Mouse (Mus musculus) stomach, embryonic 14.5 days (tissue): ENCODE measurements at regions not wholly inside any gene's neighbourhood (a gene's known extent, or its start where the extent isn't known, plus 50 kb on each side); places are given as distances from the start of the nearest gene placed in this dataset.

Source experiments
- ATAC-seq: fragments of 200-750 bp; cut with Nextera tagmentation; 2 replicates; pipeline ENCODE4 v1.8.0; 2017; ENCODE audit warnings: low read depth, moderate TSS enrichment; ENCODE audit not compliant: insufficient number of reproducible peaks, insufficient read depth, low FRiP score
- H3K27ac ChIP-seq: fragments of 300-500 bp; sonication (generic); 2 replicates; pipeline ENCODE4 v1.5.1; 2014; ENCODE audit warnings: mild to moderate bottlenecking, low read length, moderate library complexity, mixed read lengths
- H3K27me3 ChIP-seq: fragments of 300-500 bp; sonication (generic); 2 replicates; pipeline ENCODE4 v1.6.1; 2014; ENCODE audit warnings: low read length, control low read depth, mixed read lengths; ENCODE audit not compliant: control insufficient read depth, insufficient read depth
- H3K36me3 ChIP-seq: fragments of 300-500 bp; sonication (generic); 2 replicates; pipeline ENCODE4 v1.6.1; 2014; ENCODE audit warnings: mild to moderate bottlenecking, control low read depth, low read length, moderate library complexity, mixed read lengths; ENCODE audit not compliant: control insufficient read depth, insufficient read depth
- H3K4me1 ChIP-seq: fragments of 300-500 bp; sonication (generic); 2 replicates; pipeline ENCODE4 v1.6.1; 2014; ENCODE audit warnings: low read length, control low read depth, mixed read lengths; ENCODE audit not compliant: control insufficient read depth, insufficient read depth
- H3K4me2 ChIP-seq: fragments of 300-500 bp; sonication (generic); replicated peaks from 2 replicates; pipeline ENCODE4 v1.6.1; 2014; ENCODE audit warnings: low read depth, low read length, control low read depth
- H3K4me3 ChIP-seq: fragments of 300-500 bp; sonication (generic); 2 replicates; pipeline ENCODE4 v1.5.1; 2014; ENCODE audit warnings: low read depth, low read length, control low read depth
- H3K9ac ChIP-seq: fragments of 300-500 bp; sonication (generic); replicated peaks from 2 replicates; pipeline ENCODE4 v1.6.1; 2014; ENCODE audit warnings: low read depth, mild to moderate bottlenecking, control low read depth, low read length, moderate library complexity, mixed read lengths
- H3K9me3 ChIP-seq: fragments of 300-500 bp; sonication (generic); 2 replicates; pipeline ENCODE4 v1.6.1; 2016; ENCODE audit warnings: low read depth, low read length, control low read depth; ENCODE audit not compliant: control insufficient read depth
- WGBS: fragments of 180-500 bp; shearing (Covaris S2); extraction: QIAGEN DNeasy Blood & Tissue Kit; methylation state at CpG from one replicate; pipeline ENCODE4 v1.1.7; 2014; 5-methylcytosine and 5-hydroxymethylcytosine counted together

DNA sequence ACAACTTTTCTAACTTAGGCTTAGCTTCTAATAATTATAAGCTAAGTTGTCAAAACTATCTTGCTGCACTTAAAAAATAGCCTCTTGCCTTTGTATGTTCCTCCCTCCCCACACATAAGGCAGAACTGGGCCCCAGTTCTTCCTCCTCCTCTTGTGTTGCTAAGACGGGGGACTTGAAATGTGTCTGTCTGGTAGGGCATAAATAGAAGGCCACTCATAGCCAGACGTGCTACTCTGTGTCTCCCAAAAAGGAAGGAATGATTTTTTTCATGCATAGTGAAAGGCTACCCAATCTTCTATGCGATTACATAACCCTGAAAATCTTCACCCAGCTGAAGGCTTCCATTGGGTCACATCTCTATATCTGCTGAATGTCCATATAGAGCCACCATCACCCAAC lies 183.5 kb downstream of the Hsfy2 start:
- Histone ChIP-seq H3K36me3 (no peaks in the 10 kb centered on the region), H3K9me3 (no peaks in the 10 kb centered on the region), H3K4me3 (no peak overlapping the region), H3K9ac (no peak overlapping the region), H3K27ac (no peak overlapping the region), H3K27me3 (no peaks in the 10 kb centered on the region), H3K4me1 (no peaks in the 10 kb centered on the region), H3K4me2 (no peak overlapping the region)
- ATAC-seq: no peak
- 72% methylated on average over 3 of the region's 3 CpGs for WGBS

GRCm38 (mm10) chr1:56442835-56443234 lies 194.4 kb downstream of the Hsfy2 start:
- Histone ChIP-seq H3K27ac (no peak overlapping the region), H3K27me3 (no peaks in the 10 kb centered on the region), H3K9me3 (no peaks in the 10 kb centered on the region), H3K4me1 (no peaks in the 10 kb centered on the region), H3K36me3 (no peaks in the 10 kb centered on the region), H3K4me3 (no peak overlapping the region), H3K9ac (no peak overlapping the region), H3K4me2 (no peak overlapping the region)
- no peak for ATAC-seq
- 71% methylated on average over 1 of the region's 1 CpGs for whole genome bisulfite sequencing

GRCm38 (mm10) chr1:56406786-56407185 lies 230.4 kb downstream of the Hsfy2 start:
- H3K4me1 ChIP-seq: no peaks in the 10 kb centered on the region
- no peak overlapping the region for H3K9ac ChIP-seq
- no peaks in the 10 kb centered on the region for H3K27me3 ChIP-seq
- whole genome bisulfite sequencing: 90% methylated on average over 1 of the region's 1 CpGs
- no peak for ATAC-seq
- H3K27ac ChIP-seq: no peak overlapping the region
- H3K36me3 ChIP-seq: no peaks in the 10 kb centered on the region
- H3K4me2 ChIP-seq: no peak overlapping the region
- no peaks in the 10 kb centered on the region for H3K9me3 ChIP-seq
- no peak overlapping the region for H3K4me3 ChIP-seq

GRCm38 (mm10) chr1:56403351-56403750 lies 233.9 kb downstream of the Hsfy2 start:
- Histone ChIP-seq H3K27me3 (no peaks in the 10 kb centered on the region), H3K36me3 (no peaks in the 10 kb centered on the region), H3K4me3 (no peak overlapping the region), H3K9ac (no peak overlapping the region), H3K4me1 (no peaks in the 10 kb centered on the region), H3K9me3 (no peaks in the 10 kb centered on the region), H3K27ac (no peak overlapping the region), H3K4me2 (no peak overlapping the region)
- WGBS: 75% methylated on average over 2 of the region's 2 CpGs
- no peak for ATAC-seq

DNA sequence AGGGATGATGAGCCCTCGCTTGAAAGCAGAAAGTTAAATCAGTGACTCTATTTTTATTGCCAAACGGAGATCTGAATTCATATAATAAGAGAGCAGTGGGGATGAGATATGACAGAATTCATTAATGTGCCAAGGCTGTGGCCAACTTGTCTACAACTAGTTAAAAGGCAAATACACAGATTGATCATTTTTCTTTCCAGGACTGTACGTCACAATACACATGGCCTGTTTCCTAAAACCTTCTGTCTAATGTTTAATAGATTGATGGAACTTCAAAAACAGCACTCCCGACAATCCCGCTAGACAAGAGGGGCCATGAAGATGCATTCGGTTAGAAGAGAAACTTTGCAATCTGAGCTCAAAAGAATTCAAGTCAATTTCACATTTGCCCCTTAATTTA lies 241.4 kb downstream of the Hsfy2 start:
- no peak for ATAC-seq
- no peak overlapping the region for H3K4me3 ChIP-seq
- H3K36me3 ChIP-seq: no peaks in the 10 kb centered on the region
- H3K9me3 ChIP-seq: no peaks in the 10 kb centered on the region
- H3K4me2 ChIP-seq: no peak overlapping the region
- no peak overlapping the region for H3K9ac ChIP-seq
- WGBS: 62% methylated on average over 6 of the region's 6 CpGs
- H3K27ac ChIP-seq: no peak overlapping the region
- H3K27me3 ChIP-seq: no peaks in the 10 kb centered on the region
- H3K4me1 ChIP-seq: no peaks in the 10 kb centered on the region

GRCm38 (mm10) chr1:56387086-56387485 lies 250.1 kb downstream of the Hsfy2 start:
- Histone ChIP-seq H3K36me3 (no peaks in the 10 kb centered on the region), H3K4me2 (no peak overlapping the region), H3K4me3 (no peak overlapping the region), H3K4me1 (no peaks in the 10 kb centered on the region), H3K27ac (no peak overlapping the region), H3K9ac (no peak overlapping the region), H3K27me3 (no peaks in the 10 kb centered on the region), H3K9me3 (no peaks in the 10 kb centered on the region)
- 65% methylated on average over 6 of the region's 6 CpGs for WGBS
- no peak for ATAC-seq

DNA sequence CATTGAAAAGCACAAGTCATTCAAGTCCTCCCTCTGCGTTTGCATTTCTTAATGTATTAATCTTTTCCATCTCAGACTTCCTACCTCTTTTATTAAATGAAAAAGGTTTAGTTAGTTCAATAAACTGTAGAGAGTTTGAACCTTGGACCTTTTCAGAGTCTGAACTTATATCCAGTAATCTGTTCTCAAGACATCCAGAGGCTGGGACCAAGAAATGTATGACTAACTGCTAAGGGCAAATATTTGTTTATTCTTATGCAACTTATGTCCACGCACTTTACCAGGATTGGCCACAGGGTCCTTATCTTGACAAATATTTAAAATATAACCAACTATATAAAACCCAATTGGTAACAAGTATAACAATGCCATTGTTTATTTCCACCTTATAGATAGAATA lies 270.9 kb downstream of the Hsfy2 start:
- no peaks in the 10 kb centered on the region for H3K4me1 ChIP-seq
- no peaks in the 10 kb centered on the region for H3K27me3 ChIP-seq
- no peak overlapping the region for H3K27ac ChIP-seq
- H3K4me3 ChIP-seq: no peak overlapping the region
- ATAC-seq: no peak
- no peak overlapping the region for H3K4me2 ChIP-seq
- H3K36me3 ChIP-seq: no peaks in the 10 kb centered on the region
- no peaks in the 10 kb centered on the region for H3K9me3 ChIP-seq
- WGBS: 73% methylated on average over 2 of the region's 2 CpGs
- H3K9ac ChIP-seq: no peak overlapping the region

DNA sequence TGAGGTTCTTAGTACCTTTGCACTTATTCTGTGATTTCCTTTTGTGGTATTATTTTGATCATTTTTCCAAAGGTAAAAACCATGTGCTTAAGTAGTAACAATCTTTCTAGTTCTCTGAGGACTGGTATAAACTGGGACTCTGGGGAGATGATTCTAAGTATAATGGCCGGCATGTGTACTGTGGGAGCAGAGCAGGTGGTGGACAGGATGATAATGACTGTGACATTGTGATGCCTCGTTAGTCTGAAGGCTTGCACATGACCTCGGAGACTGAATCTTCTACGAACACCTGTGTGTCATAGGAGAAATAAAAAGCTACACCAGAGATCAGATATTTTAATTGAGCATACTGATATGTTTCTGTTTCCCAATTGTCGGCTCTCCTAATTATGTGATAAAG lies 276.4 kb downstream of the Hsfy2 start:
- Histone ChIP-seq H3K4me2 (no peak overlapping the region), H3K27me3 (no peaks in the 10 kb centered on the region), H3K27ac (no peak overlapping the region), H3K9me3 (no peaks in the 10 kb centered on the region), H3K9ac (no peak overlapping the region), H3K4me3 (no peak overlapping the region), H3K4me1 (no peaks in the 10 kb centered on the region), H3K36me3 (no peaks in the 10 kb centered on the region)
- no peak for ATAC-seq
- WGBS: 76% methylated on average over 5 of the region's 5 CpGs

DNA sequence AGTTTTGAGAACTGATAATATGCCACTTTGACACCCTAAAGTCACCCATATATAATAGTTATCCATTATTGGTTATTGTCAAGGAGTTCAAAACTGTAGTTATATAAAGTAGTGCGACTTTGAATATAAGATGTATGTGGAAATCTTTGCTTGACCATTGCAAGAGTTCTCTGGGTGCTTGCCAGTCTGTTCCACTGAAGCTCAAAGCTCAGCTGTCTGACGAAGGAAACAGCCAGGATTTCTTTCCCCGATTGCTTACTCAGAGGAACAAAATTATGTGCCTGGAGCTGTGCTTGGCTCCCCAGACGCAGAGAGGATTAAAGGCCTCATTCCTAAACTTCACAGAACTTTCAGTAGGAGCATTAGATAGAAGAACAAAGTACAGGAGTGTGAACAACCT lies 290.6 kb downstream of the Hsfy2 start:
- no peak overlapping the region for H3K27ac ChIP-seq
- WGBS: 58% methylated on average over 4 of the region's 4 CpGs
- no peak overlapping the region for H3K4me2 ChIP-seq
- no peaks in the 10 kb centered on the region for H3K9me3 ChIP-seq
- no peaks in the 10 kb centered on the region for H3K36me3 ChIP-seq
- H3K27me3 ChIP-seq: no peaks in the 10 kb centered on the region
- H3K4me1 ChIP-seq: no peaks in the 10 kb centered on the region
- H3K4me3 ChIP-seq: no peak overlapping the region
- ATAC-seq: no peak
- H3K9ac ChIP-seq: no peak overlapping the region
